In genomic region chr5:147563511-147564139, GRCm38 (mm10) we compare ENCODE assay signal across 10 mouse cellular contexts.
DNase-seq lines count a peak whose midpoint lies in the region; ATAC-seq lines count a peak whose summit lies in the region.
"Had no signal": no experiment of that assay in that cellular context is flagged by ENCODE, and none has a peak within 500 bp of the region (broad histone marks: within the 10 kb centered on the region; RNA-seq: fewer than 3 reads in every experiment).

No protein-coding gene starts in this region.

- H3K9ac ChIP-seq in liver, embryonic 11.5 days (ENCODE audit: low read depth, low read length) = no peak overlapping the region
- H3K9ac ChIP-seq in liver, embryonic 12.5 days = no peak overlapping the region
- H3K9ac ChIP-seq in stomach, embryonic 15.5 days = no peak overlapping the region

- H3K27ac ChIP-seq in liver, embryonic 11.5 days (ENCODE audit: low read depth, low read length) = no peak overlapping the region
- H3K27ac ChIP-seq in hindbrain, embryonic 10.5 days = no peak overlapping the region
- H3K27ac ChIP-seq in liver, embryonic 12.5 days = no peak overlapping the region
- H3K27ac ChIP-seq in stomach, embryonic 15.5 days = no peak overlapping the region
- H3K27ac ChIP-seq: macrophage had no signal

- 64% methylated on average over 18 of the region's 18 CpGs for WGBS in liver, embryonic 11.5 days
- 46% methylated on average over 18 of the region's 18 CpGs for WGBS in hindbrain, embryonic 10.5 days
- WGBS in liver, embryonic 12.5 days (ENCODE audit: insufficient replicate concordance) = 62% methylated on average over 18 of the region's 18 CpGs
- WGBS in stomach, embryonic 15.5 days = 52% methylated on average over 18 of the region's 18 CpGs

- no peaks in the 10 kb centered on the region for H3K4me1 ChIP-seq in liver, embryonic 11.5 days (replicated peaks; ENCODE audit: control insufficient read depth, insufficient read depth, low read length)
- peaks cover 10% of the 10 kb centered on the region for H3K4me1 ChIP-seq in hindbrain, embryonic 10.5 days (replicated peaks)
- H3K4me1 ChIP-seq in liver, embryonic 12.5 days = peaks cover 7% of the 10 kb centered on the region; the same call in 1 of the 2 replicates
- H3K4me1 ChIP-seq in stomach, embryonic 15.5 days = no peaks in the 10 kb centered on the region

- no peaks in the 10 kb centered on the region for H3K36me3 ChIP-seq in liver, embryonic 11.5 days (ENCODE audit: control insufficient read depth, insufficient read depth, low read length)
- H3K36me3 ChIP-seq in hindbrain, embryonic 10.5 days = no peaks in the 10 kb centered on the region
- H3K36me3 ChIP-seq in liver, embryonic 12.5 days = no peaks in the 10 kb centered on the region
- H3K36me3 ChIP-seq in stomach, embryonic 15.5 days = no peaks in the 10 kb centered on the region

- DNase-seq in liver, embryonic 11.5 days (ENCODE audit: low spot score) = no peak
- DNase-seq in liver = no peak
- no peak for DNase-seq in hindbrain, embryonic 10.5 days (ENCODE audit: low spot score)
- no peak for DNase-seq in urinary bladder, adult 18-20 months (ENCODE audit: low spot score in 2 of 2)
- DNase-seq in frontal cortex, postnatal 25 days (ENCODE audit: low spot score in 2 of 2) = no peak
- no peak for DNase-seq in gastrocnemius, postnatal 36 days

- no peak overlapping the region for H3K4me2 ChIP-seq in liver, embryonic 11.5 days
- H3K4me2 ChIP-seq in liver, embryonic 12.5 days = peak overlapping the region; percentile 33
- H3K4me2 ChIP-seq in stomach, embryonic 15.5 days = peak overlapping the region; percentile 46

- H3K4me3 ChIP-seq in liver, embryonic 11.5 days (ENCODE audit: low read depth, low read length) = no peak overlapping the region
- peak overlapping the region; percentile 22 for H3K4me3 ChIP-seq in hindbrain, embryonic 10.5 days
- H3K4me3 ChIP-seq in liver, embryonic 12.5 days = no peak overlapping the region
- peak overlapping the region; percentile 19 for H3K4me3 ChIP-seq in stomach, embryonic 15.5 days (replicated peaks)

- peak; percentile 34; the same call in 1 of the 2 replicates for ATAC-seq in liver, embryonic 11.5 days (replicated peaks; ENCODE audit: low FRiP score)
- no peak for ATAC-seq in liver, embryonic 12.5 days
- peak; percentile 79; the same call in 1 of the 2 replicates for ATAC-seq in stomach, embryonic 15.5 days (ENCODE audit: insufficient read depth, low FRiP score, low read depth)
- ATAC-seq: Patski had no signal

- intact Hi-C loops in gastrocnemius, postnatal 36 days (cut with DNase I) = no loop called here

- no peaks in the 10 kb centered on the region for H3K9me3 ChIP-seq in liver, embryonic 11.5 days (ENCODE audit: control insufficient read depth, low read length)
- H3K9me3 ChIP-seq in hindbrain, embryonic 10.5 days = no peaks in the 10 kb centered on the region
- no peaks in the 10 kb centered on the region for H3K9me3 ChIP-seq in liver, embryonic 12.5 days (replicated peaks)
- no peaks in the 10 kb centered on the region for H3K9me3 ChIP-seq in stomach, embryonic 15.5 days

- no peaks in the 10 kb centered on the region for H3K27me3 ChIP-seq in liver, embryonic 11.5 days (replicated peaks; ENCODE audit: control insufficient read depth, insufficient read depth, low read length)
- no peaks in the 10 kb centered on the region for H3K27me3 ChIP-seq in hindbrain, embryonic 10.5 days (ENCODE audit: insufficient read depth, poor library complexity, severe bottlenecking)
- H3K27me3 ChIP-seq in liver, embryonic 12.5 days (replicated peaks) = no peaks in the 10 kb centered on the region
- no peaks in the 10 kb centered on the region for H3K27me3 ChIP-seq in stomach, embryonic 15.5 days (replicated peaks)
- H3K27me3 ChIP-seq: Patski had no signal

Comparison
In these comparisons a context has a peak if more than half of its experiments do, and no peak if none do; other contexts are left out.
1. H3K4me3 ChIP-seq: peak in hindbrain, embryonic 10.5 days (single experiment) and stomach, embryonic 15.5 days (single experiment); none in liver, embryonic 11.5 days (single experiment) and liver, embryonic 12.5 days (single experiment).